ENCODE assay signal across 8 mouse cellular contexts in genomic region chrX:160766233-160766616, GRCm38 (mm10). TPM values are rescaled to one million over a fixed set of nuclear protein-coding genes. Genes with fewer than 3 reads are reported as not detected.
A peak's percentile ranks its signal among the peaks of the same experiment; 100 is the strongest.
DNase-seq lines count a peak whose midpoint lies in the region; ATAC-seq and TF ChIP-seq lines count a peak whose summit lies in the region.

No protein-coding gene starts in this region.

- WGBS in heart, embryonic 10.5 days = 32% methylated on average over 15 of the region's 15 CpGs
- WGBS in forebrain, embryonic 13.5 days = 25% methylated on average over 15 of the region's 15 CpGs
- 21% methylated on average over 15 of the region's 15 CpGs for WGBS in liver, embryonic 11.5 days
- WGBS in stomach, embryonic 16.5 days = 18% methylated on average over 15 of the region's 15 CpGs

- peak overlapping the region; percentile 58 for H3K4me3 ChIP-seq in heart, embryonic 10.5 days
- H3K4me3 ChIP-seq in ES-E14 (ENCODE audit: insufficient read depth in 1 of 2, low read depth in 1 of 2, low read length in 2 of 2, poor library complexity in 1 of 2, severe bottlenecking in 1 of 2) = peak overlapping the region; percentile 59 to 70
- H3K4me3 ChIP-seq in forebrain, embryonic 13.5 days = peak overlapping the region; percentile 46
- peak overlapping the region; percentile 45 for H3K4me3 ChIP-seq in liver, embryonic 11.5 days (ENCODE audit: low read depth, low read length)
- H3K4me3 ChIP-seq in stomach, embryonic 16.5 days (replicated peaks; ENCODE audit: low read length) = peak overlapping the region; percentile 55

- H3K4me1 ChIP-seq in heart, embryonic 10.5 days = no peaks in the 10 kb centered on the region
- no peaks in the 10 kb centered on the region for H3K4me1 ChIP-seq in ES-E14 (ENCODE audit: control insufficient read depth in 2 of 2, insufficient read depth in 2 of 2, low read length in 2 of 2, poor library complexity in 1 of 2)
- H3K4me1 ChIP-seq in forebrain, embryonic 13.5 days = no peaks in the 10 kb centered on the region
- no peaks in the 10 kb centered on the region for H3K4me1 ChIP-seq in liver, embryonic 11.5 days (replicated peaks; ENCODE audit: control insufficient read depth, insufficient read depth, low read length)
- no peaks in the 10 kb centered on the region for H3K4me1 ChIP-seq in stomach, embryonic 16.5 days (ENCODE audit: control insufficient read depth, insufficient read depth, low read length)

- H3K27me3 ChIP-seq in heart, embryonic 10.5 days (ENCODE audit: insufficient read depth, poor library complexity, severe bottlenecking) = peaks cover 14% of the 10 kb centered on the region; the same call in 1 of the 2 replicates
- H3K27me3 ChIP-seq in forebrain, embryonic 13.5 days = peaks cover 13% of the 10 kb centered on the region; the same call in 1 of the 2 replicates
- no peaks in the 10 kb centered on the region; the same call in 1 of the 2 replicates for H3K27me3 ChIP-seq in liver, embryonic 11.5 days (replicated peaks; ENCODE audit: control insufficient read depth, insufficient read depth, low read length)
- no peaks in the 10 kb centered on the region for H3K27me3 ChIP-seq in stomach, embryonic 16.5 days (ENCODE audit: control insufficient read depth, insufficient read depth, low read length)

- intact Hi-C loops in heart, postnatal 14 days (cut with DNase I) = loop anchor here (5.0 to 10.0 kb wide), 3 partner anchors 181 to 629 kb away; partner anchors contain the start of gene Pdha1

- ATAC-seq in forebrain, embryonic 13.5 days = peak; percentile 90
- peak; percentile 82 for ATAC-seq in liver, embryonic 11.5 days (replicated peaks; ENCODE audit: low FRiP score)
- peak; percentile 84 for ATAC-seq in stomach, embryonic 16.5 days (ENCODE audit: insufficient read depth, low FRiP score)

- in situ Hi-C loops in ES-E14 (cut with MboI; ENCODE audit: low sequenced_read_pairs in 2 of 2, unreplicated experiment in 2 of 2) = no loop called here

- DNase-seq in heart, embryonic 10.5 days (ENCODE audit: low spot score) = peak; percentile 76
- DNase-seq in heart, postnatal 14 days = no peak
- peak; percentile 6 for DNase-seq in ES-E14 (ENCODE audit: low read depth, low spot score)
- DNase-seq in liver, embryonic 11.5 days (ENCODE audit: low spot score) = no peak
- no peak for DNase-seq in thymus, postnatal 25 days
- no peak for DNase-seq in ovary, adult 18-20 months (ENCODE audit: low spot score)

- H3K9me3 ChIP-seq in heart, embryonic 10.5 days = no peaks in the 10 kb centered on the region
- no peaks in the 10 kb centered on the region for H3K9me3 ChIP-seq in ES-E14 (ENCODE audit: control insufficient read depth, insufficient read depth, low read depth, low read length)
- H3K9me3 ChIP-seq in forebrain, embryonic 13.5 days (replicated peaks) = no peaks in the 10 kb centered on the region
- H3K9me3 ChIP-seq in liver, embryonic 11.5 days (ENCODE audit: control insufficient read depth, low read length) = no peaks in the 10 kb centered on the region
- no peaks in the 10 kb centered on the region for H3K9me3 ChIP-seq in stomach, embryonic 16.5 days (replicated peaks; ENCODE audit: control insufficient read depth, low read length)

- peak overlapping the region; percentile 51 for H3K9ac ChIP-seq in ES-E14 (ENCODE audit: insufficient read depth, low read depth, low read length, poor library complexity, severe bottlenecking)
- H3K9ac ChIP-seq in forebrain, embryonic 13.5 days = 0 out of 2 replicates have a peak overlapping the region, but pooled peaks have one; percentile 12
- peak overlapping the region; percentile 39 for H3K9ac ChIP-seq in liver, embryonic 11.5 days (ENCODE audit: low read depth, low read length)
- peak overlapping the region; percentile 56; the same call in 1 of the 2 replicates for H3K9ac ChIP-seq in stomach, embryonic 16.5 days (ENCODE audit: low read length)

- peak overlapping the region; percentile 54 for H3K4me2 ChIP-seq in forebrain, embryonic 13.5 days
- peak overlapping the region; percentile 52 for H3K4me2 ChIP-seq in liver, embryonic 11.5 days
- H3K4me2 ChIP-seq in stomach, embryonic 16.5 days (ENCODE audit: low read depth, low read length) = peak overlapping the region; percentile 45

- no peaks in the 10 kb centered on the region for H3K36me3 ChIP-seq in heart, embryonic 10.5 days
- no peaks in the 10 kb centered on the region for H3K36me3 ChIP-seq in ES-E14 (ENCODE audit: control insufficient read depth, insufficient read depth, low read length, poor library complexity, severe bottlenecking)
- H3K36me3 ChIP-seq in forebrain, embryonic 13.5 days (ENCODE audit: poor library complexity, severe bottlenecking) = no peaks in the 10 kb centered on the region
- H3K36me3 ChIP-seq in liver, embryonic 11.5 days (ENCODE audit: control insufficient read depth, insufficient read depth, low read length) = no peaks in the 10 kb centered on the region
- no peaks in the 10 kb centered on the region for H3K36me3 ChIP-seq in stomach, embryonic 16.5 days (ENCODE audit: control insufficient read depth, insufficient read depth, low read length)

- H3K27ac ChIP-seq in heart, embryonic 10.5 days = peak overlapping the region; percentile 72; the same call in 1 of the 2 replicates
- no peak overlapping the region for H3K27ac ChIP-seq in ES-E14 (ENCODE audit: insufficient read depth, low read depth, low read length, poor library complexity, severe bottlenecking)
- H3K27ac ChIP-seq in forebrain, embryonic 13.5 days = no peak overlapping the region
- no peak overlapping the region for H3K27ac ChIP-seq in liver, embryonic 11.5 days (ENCODE audit: low read depth, low read length)
- H3K27ac ChIP-seq in stomach, embryonic 16.5 days (ENCODE audit: low read length) = peak overlapping the region; percentile 52; the same call in 1 of the 2 replicates

TF ChIP-seq in ES-E14, 5 proteins besides CTCF, POLR2A, EP300 and RAD21:
- TF ChIP-seq CHD2 (IDR thresholded peaks at IDR 0.05; ENCODE audit: low read depth, low read length) = no peak
- no peak for TF ChIP-seq ZNF384 (IDR thresholded peaks at IDR 0.05; ENCODE audit: low read depth, low read length)
- no peak for TF ChIP-seq HCFC1 (IDR thresholded peaks at IDR 0.05; ENCODE audit: borderline replicate concordance, insufficient read depth, low read length)
- TF ChIP-seq MAFK (IDR thresholded peaks at IDR 0.05; ENCODE audit: insufficient read depth, low read depth, low read length) = no peak
- TF ChIP-seq ZC3H11A (IDR thresholded peaks at IDR 0.05; ENCODE audit: borderline replicate concordance, low read depth, low read length) = no peak

RNA-seq across cellular contexts. Expression of gene Rs1, which starts 1.6 kb away (rescaled TPM):
- polyA plus RNA-seq in heart, embryonic 10.5 days (2016; fragmentation: Nextera tagmentation; extraction: Ambion mirVana) = not detected in 2 replicates
- under 1 TPM; 0.29 to 0.57 TPM for total RNA-seq in heart, postnatal 14 days (2021)
- 0.05 and 0.09 TPM in 2 replicates for total RNA-seq in ES-E14 (2012; rRNA removed)
- polyA plus RNA-seq in forebrain, embryonic 13.5 days (2015; fragmentation: Nextera tagmentation; extraction: Ambion mirVana) = 0.05 TPM in 1 of 2 replicates, not detected in the other
- 0.03 TPM in 1 of 2 replicates, not detected in the other for polyA plus RNA-seq in liver, embryonic 11.5 days (2014; fragmentation: Nextera tagmentation; extraction: Ambion mirVana)
- polyA plus RNA-seq in stomach, embryonic 16.5 days (2015; fragmentation: Nextera tagmentation; extraction: Ambion mirVana) = 0.03 and 0.04 TPM in 2 replicates

RNA-seq across cellular contexts. Expression of gene Ppef1, which starts 30.7 kb away (rescaled TPM):
- 0.08 and 0.11 TPM in 2 replicates for polyA plus RNA-seq in heart, embryonic 10.5 days (2016; fragmentation: Nextera tagmentation; extraction: Ambion mirVana)
- total RNA-seq in heart, postnatal 14 days (2021) = not detected
- 0.21 and 1.2 TPM in 2 replicates for total RNA-seq in ES-E14 (2012; rRNA removed)
- 0.26 and 0.76 TPM in 2 replicates for polyA plus RNA-seq in forebrain, embryonic 13.5 days (2015; fragmentation: Nextera tagmentation; extraction: Ambion mirVana)
- polyA plus RNA-seq in liver, embryonic 11.5 days (2014; fragmentation: Nextera tagmentation; extraction: Ambion mirVana) = not detected in 2 replicates
- 0.21 TPM in 1 of 2 replicates, not detected in the other for polyA plus RNA-seq in stomach, embryonic 16.5 days (2015; fragmentation: Nextera tagmentation; extraction: Ambion mirVana)

Comparison
In these comparisons a context has a peak if more than half of its experiments do, and no peak if none do; other contexts are left out.
1. DNase-seq: peak in heart, embryonic 10.5 days (single experiment) and ES-E14 (single experiment); none in heart, postnatal 14 days (0 of 2), liver, embryonic 11.5 days (single experiment), thymus, postnatal 25 days (single experiment) and ovary, adult 18-20 months (single experiment).
2. H3K27ac ChIP-seq: peak in heart, embryonic 10.5 days (single experiment) and stomach, embryonic 16.5 days (single experiment); none in ES-E14 (single experiment), forebrain, embryonic 13.5 days (single experiment) and liver, embryonic 11.5 days (single experiment).
3. Peak in every context shown above with its lines, with median percentiles within 50 percentile points of each other: H3K4me3 ChIP-seq, H3K9ac ChIP-seq, ATAC-seq and H3K4me2 ChIP-seq.